Mouse (Mus musculus): ENCODE measurements around the gene Col6a1.

Col6a1 gene

DNA sequence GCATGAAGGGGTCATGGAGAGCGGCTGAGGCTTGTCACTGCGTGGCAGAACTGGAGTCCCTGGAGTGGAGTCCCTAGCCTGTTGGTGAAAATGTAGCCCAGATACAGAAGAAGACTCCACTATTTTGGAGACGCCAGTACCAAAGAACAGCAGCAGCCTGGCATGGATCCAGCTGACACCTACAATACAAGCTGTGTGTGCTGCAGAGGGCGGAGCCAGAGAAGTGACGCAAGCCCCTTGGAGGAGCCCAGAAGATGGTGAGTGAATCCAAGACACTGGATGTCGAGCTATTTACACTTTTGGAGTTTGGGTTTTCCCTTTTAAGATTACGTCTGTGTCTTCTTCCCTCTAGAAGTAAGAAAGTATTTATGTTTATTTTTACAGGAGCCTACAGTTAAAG is 47.8 kb downstream of the Col6a1 start:
- H3K27me3 ChIP-seq (ENCODE audit: control insufficient read depth, insufficient read depth, low read length, poor library complexity, severe bottlenecking), result no peaks in the 10 kb centered on the region
- no peaks in the 10 kb centered on the region for H3K36me3 ChIP-seq (ENCODE audit: control insufficient read depth, insufficient read depth, low read length, poor library complexity, severe bottlenecking)
- no peak for DNase-seq (ENCODE audit: low read depth, low spot score)

DNA sequence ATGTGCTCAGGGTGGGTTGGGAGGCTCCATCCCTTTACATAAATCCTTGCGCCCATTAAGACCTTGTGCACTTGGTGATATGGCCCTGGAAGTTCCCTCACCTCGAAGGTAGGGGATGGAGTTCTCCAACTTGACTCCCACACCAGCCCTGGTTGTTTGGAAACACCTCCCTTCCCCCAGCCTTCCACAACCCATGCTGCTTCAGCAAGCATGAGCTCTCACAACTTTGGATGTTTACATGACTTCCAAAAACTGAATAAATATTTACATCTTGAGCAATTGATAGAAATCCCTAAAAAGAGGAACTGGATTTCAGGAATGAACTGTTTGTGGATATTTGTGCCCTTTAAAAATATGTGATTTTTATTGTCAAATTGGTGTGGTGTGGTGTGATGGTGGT is 50.7 kb downstream of the Col6a1 start:
- no peak for DNase-seq (ENCODE audit: low read depth, low spot score)
- H3K27me3 ChIP-seq (ENCODE audit: control insufficient read depth, insufficient read depth, low read length, poor library complexity, severe bottlenecking), result no peaks in the 10 kb centered on the region

DNA sequence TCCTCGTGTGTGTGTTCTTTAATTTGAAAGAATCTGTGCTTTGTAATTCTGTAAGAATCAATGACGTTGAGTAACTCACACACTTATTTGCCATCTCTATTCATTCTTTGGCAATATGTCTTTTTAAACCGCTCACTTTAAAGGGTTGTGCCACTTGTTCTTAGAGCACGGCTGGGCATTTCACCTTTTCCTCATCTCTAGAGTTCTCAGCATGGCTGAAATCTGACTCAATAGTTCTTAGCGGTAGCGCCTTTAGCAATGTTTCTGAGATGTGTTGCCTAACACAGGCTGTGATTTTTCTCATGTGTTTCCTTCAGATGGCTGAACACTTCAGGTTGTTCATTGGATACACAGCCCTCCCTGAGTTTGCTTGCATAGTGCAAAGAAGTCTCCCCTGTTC is 51.4 kb downstream of the Col6a1 start:
- no peaks in the 10 kb centered on the region for H3K36me3 ChIP-seq (ENCODE audit: control insufficient read depth, insufficient read depth, low read length, poor library complexity, severe bottlenecking)
- DNase-seq (ENCODE audit: low read depth, low spot score), result no peak
- no peaks in the 10 kb centered on the region for H3K27me3 ChIP-seq (ENCODE audit: control insufficient read depth, insufficient read depth, low read length, poor library complexity, severe bottlenecking)

More for the DNA sequence above, 50.7 kb downstream of the Col6a1 start:
- H3K36me3 ChIP-seq (ENCODE audit: control insufficient read depth, insufficient read depth, low read length, poor library complexity, severe bottlenecking), result no peaks in the 10 kb centered on the region

- DNase-seq (ENCODE audit: low read depth, low spot score), result no peak
- Histone ChIP-seq H3K27me3 (ENCODE audit: control insufficient read depth, insufficient read depth, low read length, poor library complexity, severe bottlenecking) (no peaks in the 10 kb centered on the region), H3K36me3 (ENCODE audit: control insufficient read depth, insufficient read depth, low read length, poor library complexity, severe bottlenecking) (no peaks in the 10 kb centered on the region)
Measured at GRCm38 (mm10) chr10:76671939-76672338, 54.0 kb downstream of the Col6a1 start.

- no peak for DNase-seq (ENCODE audit: low read depth, low spot score)
- Histone ChIP-seq H3K27me3 (ENCODE audit: control insufficient read depth, insufficient read depth, low read length, poor library complexity, severe bottlenecking) (no peaks in the 10 kb centered on the region), H3K36me3 (ENCODE audit: control insufficient read depth, insufficient read depth, low read length, poor library complexity, severe bottlenecking) (no peaks in the 10 kb centered on the region)
Measured at GRCm38 (mm10) chr10:76668947-76669284, 57.1 kb downstream of the Col6a1 start.

DNA sequence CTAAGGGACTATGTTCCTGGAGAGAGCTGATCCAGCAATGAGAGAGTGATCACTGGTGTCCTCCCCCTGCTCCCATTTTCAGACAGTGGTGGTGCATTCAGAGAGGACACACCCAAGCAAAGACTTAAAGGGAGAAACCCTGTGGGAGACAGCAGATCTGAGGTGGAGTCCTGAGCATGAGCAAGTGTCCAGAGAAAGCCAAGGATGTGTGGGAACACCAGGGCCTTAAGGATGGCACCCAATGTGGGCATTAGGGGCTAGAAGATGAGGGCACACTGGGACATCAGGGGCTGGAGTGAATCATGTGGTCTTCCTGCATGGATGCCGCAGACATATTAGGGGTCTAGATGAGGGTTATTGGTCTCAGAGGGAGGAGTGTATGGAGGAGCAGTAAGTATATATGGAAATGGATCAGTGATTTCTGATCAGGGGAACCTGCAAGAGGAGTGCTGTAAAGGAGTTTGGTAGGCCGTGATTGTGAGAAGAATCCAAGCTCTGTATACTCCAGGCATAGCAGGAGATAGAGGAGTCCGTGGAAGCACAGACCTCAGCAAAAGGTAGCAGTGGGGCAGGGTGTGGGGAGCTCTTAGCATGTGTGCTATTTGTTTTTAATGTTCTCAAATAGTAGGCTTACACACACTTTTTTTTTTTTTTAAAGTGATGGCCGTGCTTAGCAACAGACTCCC is 57.6 kb downstream of the Col6a1 start:
- H3K36me3 ChIP-seq (ENCODE audit: control insufficient read depth, insufficient read depth, low read length, poor library complexity, severe bottlenecking), result no peaks in the 10 kb centered on the region
- DNase-seq (ENCODE audit: low read depth, low spot score), result no peak
- no peaks in the 10 kb centered on the region for H3K27me3 ChIP-seq (ENCODE audit: control insufficient read depth, insufficient read depth, low read length, poor library complexity, severe bottlenecking)

DNA sequence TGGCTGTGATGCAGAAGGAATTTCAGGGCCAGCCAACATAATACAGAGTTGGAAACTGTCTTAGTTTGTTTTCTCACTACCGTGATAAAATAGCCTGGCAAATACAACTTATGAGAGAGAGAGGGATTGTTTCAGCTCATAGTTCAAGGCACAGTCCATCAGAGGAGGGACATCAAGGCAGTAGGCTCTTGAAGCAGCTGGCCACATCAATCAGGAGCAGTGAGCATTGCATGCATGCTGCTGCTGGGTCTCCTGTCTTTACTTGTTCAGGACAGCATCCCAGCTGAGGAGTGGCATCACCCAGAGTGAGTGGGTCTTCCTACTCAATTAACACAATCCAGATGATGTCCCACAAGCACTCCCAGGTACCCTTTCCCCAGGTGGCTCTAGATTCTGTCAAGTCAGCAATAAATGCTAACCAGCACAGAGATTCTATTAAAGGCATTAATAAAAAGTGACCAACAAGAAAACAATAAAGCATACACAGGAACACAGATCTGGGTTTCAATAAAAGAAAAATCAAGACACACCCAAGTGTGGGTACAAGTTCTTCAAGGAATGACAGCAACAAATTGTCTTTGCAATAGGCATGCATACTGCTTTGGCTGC is 58.7 kb downstream of the Col6a1 start:
- DNase-seq (ENCODE audit: low read depth, low spot score), result no peak
- H3K36me3 ChIP-seq (ENCODE audit: control insufficient read depth, insufficient read depth, low read length, poor library complexity, severe bottlenecking), result no peaks in the 10 kb centered on the region
- H3K27me3 ChIP-seq (ENCODE audit: control insufficient read depth, insufficient read depth, low read length, poor library complexity, severe bottlenecking), result no peaks in the 10 kb centered on the region

DNA sequence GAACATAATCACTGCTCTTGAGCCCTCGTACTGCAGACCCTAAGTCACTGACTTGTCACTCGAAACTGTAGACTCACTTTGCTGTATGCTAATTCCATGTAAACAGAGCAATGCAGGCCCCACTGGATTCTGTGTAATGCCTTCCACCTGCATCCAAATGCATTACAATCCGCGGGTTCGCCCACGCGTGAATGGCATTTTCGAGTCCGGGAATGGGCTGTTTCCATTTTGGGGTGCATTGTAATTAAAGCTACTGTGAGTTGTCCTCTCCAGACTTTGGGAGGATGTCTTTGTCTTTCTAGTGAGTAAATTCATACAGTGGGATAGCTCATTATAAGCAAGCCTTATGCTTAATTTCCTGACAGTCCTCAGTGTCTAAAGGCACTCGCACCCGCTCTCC is 60.4 kb downstream of the Col6a1 start:
- Histone ChIP-seq H3K27me3 (ENCODE audit: control insufficient read depth, insufficient read depth, low read length, poor library complexity, severe bottlenecking) (no peaks in the 10 kb centered on the region), H3K36me3 (ENCODE audit: control insufficient read depth, insufficient read depth, low read length, poor library complexity, severe bottlenecking) (no peaks in the 10 kb centered on the region)
- DNase-seq (ENCODE audit: low read depth, low spot score), result no peak

- no peak for DNase-seq (ENCODE audit: low read depth, low spot score)
- Histone ChIP-seq H3K36me3 (ENCODE audit: control insufficient read depth, insufficient read depth, low read length, poor library complexity, severe bottlenecking) (no peaks in the 10 kb centered on the region), H3K27me3 (ENCODE audit: control insufficient read depth, insufficient read depth, low read length, poor library complexity, severe bottlenecking) (no peaks in the 10 kb centered on the region)
Measured at GRCm38 (mm10) chr10:76664156-76665115, 61.5 kb downstream of the Col6a1 start.
